Mouse (Mus musculus): ENCODE measurements at regions not wholly inside any gene's neighbourhood (a gene's known extent, or its start where the extent isn't known, plus 50 kb on each side); places are given as distances from the start of the nearest gene placed in this dataset.

GRCm38 (mm10) chr5:119739386-119739785 lies 68.9 kb downstream of the Tbx3 start:
- no peak for DNase-seq (ENCODE audit: low spot score)
- no peak overlapping the region for H3K4me2 ChIP-seq (replicated peaks)
- no peak overlapping the region for H3K4me3 ChIP-seq (replicated peaks; ENCODE audit: low read length)
- H3K27ac ChIP-seq = no peak overlapping the region
- WGBS = 77% methylated on average over 4 of the region's 4 CpGs
- H3K9me3 ChIP-seq (ENCODE audit: control insufficient read depth, low read length) = no peaks in the 10 kb centered on the region
- H3K9ac ChIP-seq = no peak overlapping the region
- no peaks in the 10 kb centered on the region for H3K4me1 ChIP-seq (replicated peaks; ENCODE audit: control insufficient read depth, insufficient read depth, low read length)
- 0 out of 2 replicates have a peak, but pooled peaks cover 6% of the 10 kb centered on the region for H3K27me3 ChIP-seq (ENCODE audit: control insufficient read depth, insufficient read depth, low read length)
- no peaks in the 10 kb centered on the region for H3K36me3 ChIP-seq (replicated peaks; ENCODE audit: control insufficient read depth, insufficient read depth)
- ATAC-seq (ENCODE audit: low FRiP score) = no peak

- 0 out of 2 replicates have a peak, but pooled peaks cover 6% of the 10 kb centered on the region for H3K27me3 ChIP-seq (ENCODE audit: control insufficient read depth, insufficient read depth, low read length)
- H3K4me1 ChIP-seq (replicated peaks; ENCODE audit: control insufficient read depth, insufficient read depth, low read length) = no peaks in the 10 kb centered on the region
- H3K27ac ChIP-seq = no peak overlapping the region
- peak; percentile 91 for DNase-seq (ENCODE audit: low spot score)
- ATAC-seq (ENCODE audit: low FRiP score) = no peak
- no peak overlapping the region for H3K4me2 ChIP-seq (replicated peaks)
- no peak overlapping the region for H3K9ac ChIP-seq
- H3K9me3 ChIP-seq (ENCODE audit: control insufficient read depth, low read length) = no peaks in the 10 kb centered on the region
- no peak overlapping the region for H3K4me3 ChIP-seq (replicated peaks; ENCODE audit: low read length)
- no peaks in the 10 kb centered on the region for H3K36me3 ChIP-seq (replicated peaks; ENCODE audit: control insufficient read depth, insufficient read depth)
- WGBS = 6% methylated on average over 6 of the region's 6 CpGs
Measured at GRCm38 (mm10) chr5:119741116-119741515, 70.6 kb downstream of the Tbx3 start.

GRCm38 (mm10) chr5:119743733-119744132 lies 73.3 kb downstream of the Tbx3 start:
- H3K9ac ChIP-seq = no peak overlapping the region
- no peaks in the 10 kb centered on the region for H3K4me1 ChIP-seq (replicated peaks; ENCODE audit: control insufficient read depth, insufficient read depth, low read length)
- ATAC-seq (ENCODE audit: low FRiP score) = no peak
- H3K36me3 ChIP-seq (replicated peaks; ENCODE audit: control insufficient read depth, insufficient read depth) = no peaks in the 10 kb centered on the region
- peaks cover 28% of the 10 kb centered on the region for H3K27me3 ChIP-seq (ENCODE audit: control insufficient read depth, insufficient read depth, low read length)
- no peak for DNase-seq (ENCODE audit: low spot score)
- H3K27ac ChIP-seq = no peak overlapping the region
- H3K9me3 ChIP-seq (ENCODE audit: control insufficient read depth, low read length) = no peaks in the 10 kb centered on the region
- no peak overlapping the region for H3K4me2 ChIP-seq (replicated peaks)
- no peak overlapping the region for H3K4me3 ChIP-seq (replicated peaks; ENCODE audit: low read length)
- WGBS = 85% methylated on average over 10 of the region's 10 CpGs

GRCm38 (mm10) chr5:119747038-119747437 lies 76.6 kb downstream of the Tbx3 start:
- Histone ChIP-seq H3K9me3 (ENCODE audit: control insufficient read depth, low read length) (no peaks in the 10 kb centered on the region), H3K4me2 (replicated peaks) (no peak overlapping the region), H3K27me3 (ENCODE audit: control insufficient read depth, insufficient read depth, low read length) (peaks cover 47% of the 10 kb centered on the region), H3K27ac (no peak overlapping the region), H3K36me3 (replicated peaks; ENCODE audit: control insufficient read depth, insufficient read depth) (no peaks in the 10 kb centered on the region), H3K9ac (no peak overlapping the region), H3K4me3 (replicated peaks; ENCODE audit: low read length) (no peak overlapping the region), H3K4me1 (replicated peaks; ENCODE audit: control insufficient read depth, insufficient read depth, low read length) (no peaks in the 10 kb centered on the region)
- no peak for DNase-seq (ENCODE audit: low spot score)
- WGBS = 74% methylated on average over 10 of the region's 10 CpGs
- no peak for ATAC-seq (ENCODE audit: low FRiP score)

- Histone ChIP-seq H3K36me3 (replicated peaks; ENCODE audit: control insufficient read depth, insufficient read depth) (no peaks in the 10 kb centered on the region), H3K27me3 (ENCODE audit: control insufficient read depth, insufficient read depth, low read length) (peaks cover 50% of the 10 kb centered on the region), H3K4me1 (replicated peaks; ENCODE audit: control insufficient read depth, insufficient read depth, low read length) (no peaks in the 10 kb centered on the region), H3K4me2 (replicated peaks) (peak overlapping the region; percentile 16), H3K4me3 (replicated peaks; ENCODE audit: low read length) (no peak overlapping the region), H3K27ac (no peak overlapping the region), H3K9ac (no peak overlapping the region), H3K9me3 (ENCODE audit: control insufficient read depth, low read length) (no peaks in the 10 kb centered on the region)
- under 1% methylated on average over 21 of the region's 21 CpGs for WGBS
- DNase-seq (ENCODE audit: low spot score) (no peak), ATAC-seq (ENCODE audit: low FRiP score) (no peak)
Measured at GRCm38 (mm10) chr5:119748667-119749066, 78.2 kb downstream of the Tbx3 start.

- no peak overlapping the region for H3K9ac ChIP-seq
- ATAC-seq (ENCODE audit: low FRiP score) (no peak), DNase-seq (ENCODE audit: low spot score) (no peak)
- H3K27ac ChIP-seq = no peak overlapping the region
- 7% methylated on average over 14 of the region's 17 CpGs for WGBS
- H3K27me3 ChIP-seq (ENCODE audit: control insufficient read depth, insufficient read depth, low read length) = peaks cover 52% of the 10 kb centered on the region
- H3K4me2 ChIP-seq (replicated peaks) = peak overlapping the region; percentile 16; the same call in 1 of the 2 replicates
- no peaks in the 10 kb centered on the region for H3K9me3 ChIP-seq (ENCODE audit: control insufficient read depth, low read length)
- no peaks in the 10 kb centered on the region for H3K36me3 ChIP-seq (replicated peaks; ENCODE audit: control insufficient read depth, insufficient read depth)
- H3K4me1 ChIP-seq (replicated peaks; ENCODE audit: control insufficient read depth, insufficient read depth, low read length) = no peaks in the 10 kb centered on the region
- no peak overlapping the region for H3K4me3 ChIP-seq (replicated peaks; ENCODE audit: low read length)
Measured at GRCm38 (mm10) chr5:119749153-119749552, 78.7 kb downstream of the Tbx3 start.

- Histone ChIP-seq H3K9me3 (ENCODE audit: control insufficient read depth, low read length) (no peaks in the 10 kb centered on the region), H3K4me2 (replicated peaks) (no peak overlapping the region), H3K27ac (no peak overlapping the region), H3K4me3 (replicated peaks; ENCODE audit: low read length) (no peak overlapping the region), H3K4me1 (replicated peaks; ENCODE audit: control insufficient read depth, insufficient read depth, low read length) (no peaks in the 10 kb centered on the region), H3K36me3 (replicated peaks; ENCODE audit: control insufficient read depth, insufficient read depth) (no peaks in the 10 kb centered on the region), H3K27me3 (ENCODE audit: control insufficient read depth, insufficient read depth, low read length) (peaks cover 12% of the 10 kb centered on the region), H3K9ac (no peak overlapping the region)
- DNase-seq (ENCODE audit: low spot score) (no peak), ATAC-seq (ENCODE audit: low FRiP score) (no peak)
- 66% methylated on average over 9 of the region's 9 CpGs for WGBS
Measured at GRCm38 (mm10) chr5:119755782-119756181, 76.7 kb upstream of the Tbx5 start.

- Histone ChIP-seq H3K4me2 (replicated peaks) (no peak overlapping the region), H3K36me3 (replicated peaks; ENCODE audit: control insufficient read depth, insufficient read depth) (no peaks in the 10 kb centered on the region), H3K9me3 (ENCODE audit: control insufficient read depth, low read length) (no peaks in the 10 kb centered on the region), H3K9ac (no peak overlapping the region), H3K27ac (no peak overlapping the region), H3K4me1 (replicated peaks; ENCODE audit: control insufficient read depth, insufficient read depth, low read length) (no peaks in the 10 kb centered on the region), H3K27me3 (ENCODE audit: control insufficient read depth, insufficient read depth, low read length) (0 out of 2 replicates have a peak, but pooled peaks cover under 1% of the 10 kb centered on the region), H3K4me3 (replicated peaks; ENCODE audit: low read length) (no peak overlapping the region)
- WGBS = 81% methylated on average over 4 of the region's 4 CpGs
- ATAC-seq (ENCODE audit: low FRiP score) (no peak), DNase-seq (ENCODE audit: low spot score) (no peak)
Measured at GRCm38 (mm10) chr5:119758880-119759279, 73.6 kb upstream of the Tbx5 start.

GRCm38 (mm10) chr5:119762102-119762501 lies 70.4 kb upstream of the Tbx5 start:
- Histone ChIP-seq H3K27ac (no peak overlapping the region), H3K4me1 (replicated peaks; ENCODE audit: control insufficient read depth, insufficient read depth, low read length) (no peaks in the 10 kb centered on the region), H3K4me3 (replicated peaks; ENCODE audit: low read length) (no peak overlapping the region), H3K27me3 (ENCODE audit: control insufficient read depth, insufficient read depth, low read length) (no peaks in the 10 kb centered on the region), H3K9ac (no peak overlapping the region), H3K36me3 (replicated peaks; ENCODE audit: control insufficient read depth, insufficient read depth) (no peaks in the 10 kb centered on the region), H3K4me2 (replicated peaks) (no peak overlapping the region), H3K9me3 (ENCODE audit: control insufficient read depth, low read length) (no peaks in the 10 kb centered on the region)
- WGBS = 78% methylated on average over 4 of the region's 4 CpGs
- no peak for DNase-seq (ENCODE audit: low spot score)
- no peak for ATAC-seq (ENCODE audit: low FRiP score)

GRCm38 (mm10) chr5:119763337-119763736 lies 69.1 kb upstream of the Tbx5 start:
- Histone ChIP-seq H3K27ac (no peak overlapping the region), H3K9me3 (ENCODE audit: control insufficient read depth, low read length) (no peaks in the 10 kb centered on the region), H3K36me3 (replicated peaks; ENCODE audit: control insufficient read depth, insufficient read depth) (no peaks in the 10 kb centered on the region), H3K4me3 (replicated peaks; ENCODE audit: low read length) (no peak overlapping the region), H3K27me3 (ENCODE audit: control insufficient read depth, insufficient read depth, low read length) (no peaks in the 10 kb centered on the region), H3K9ac (no peak overlapping the region), H3K4me1 (replicated peaks; ENCODE audit: control insufficient read depth, insufficient read depth, low read length) (no peaks in the 10 kb centered on the region), H3K4me2 (replicated peaks) (no peak overlapping the region)
- DNase-seq (ENCODE audit: low spot score) (no peak), ATAC-seq (ENCODE audit: low FRiP score) (no peak)
- WGBS = 53% methylated on average over 7 of the region's 7 CpGs

Data from hindbrain, embryonic 14.5 days (tissue).